Mouse (Mus musculus) spleen, adult 12 weeks (tissue): ENCODE measurements around the gene Gm20388.
"Not testable (repeated sequence)": the region's sequence is repeated elsewhere in the genome, so short reads cannot be mapped to it uniquely, and the experiment has no call there.

Experiments
- DNase-seq: peaks from one replicate; pipeline ENCODE4 v3.0.0; 2022; ENCODE audit warnings: low spot score

Gene Gm20388

GRCm38 (mm10) chr8:124020439-124021236, 4110.0 kb downstream of the Gm20388 start:
- peak; percentile 51 for DNase-seq

GRCm38 (mm10) chr8:124021237-124022227, 4110.9 kb downstream of the Gm20388 start, which contains the start of the genes Taf5l and Urb2:
Taf5l (minus strand) TSS chr8:124021397.
Urb2 (plus strand) TSS chr8:124021508.
- DNase-seq = peak; percentile 92

- not testable (repeated sequence) for DNase-seq
Measured at GRCm38 (mm10) chr8:124026265-124026664, 4115.6 kb downstream of the Gm20388 start.

- DNase-seq = no peak
Measured at GRCm38 (mm10) chr8:124027831-124028230, 4117.2 kb downstream of the Gm20388 start.

- no peak for DNase-seq
Measured at GRCm38 (mm10) chr8:124033400-124033799, 4122.8 kb downstream of the Gm20388 start.

GRCm38 (mm10) chr8:124038121-124038520, 4127.5 kb downstream of the Gm20388 start:
- DNase-seq = no peak

GRCm38 (mm10) chr8:124039351-124039750, 4128.7 kb downstream of the Gm20388 start:
- DNase-seq = no peak

GRCm38 (mm10) chr8:124042201-124042600, 4131.6 kb downstream of the Gm20388 start:
- no peak for DNase-seq

GRCm38 (mm10) chr8:124044421-124044820, 4133.8 kb downstream of the Gm20388 start:
- no peak for DNase-seq

- DNase-seq = no peak
Measured at GRCm38 (mm10) chr8:124044931-124045330, 4134.3 kb downstream of the Gm20388 start.

- no peak for DNase-seq
Measured at GRCm38 (mm10) chr8:124045856-124046255, 4135.2 kb downstream of the Gm20388 start.

- DNase-seq = no peak
Measured at GRCm38 (mm10) chr8:124052110-124052509, 4141.5 kb downstream of the Gm20388 start.

- DNase-seq = no peak
Measured at GRCm38 (mm10) chr8:124052568-124052967, 4141.9 kb downstream of the Gm20388 start.

GRCm38 (mm10) chr8:124056832-124057655, 4146.4 kb downstream of the Gm20388 start:
- no peak for DNase-seq

- DNase-seq = no peak
Measured at GRCm38 (mm10) chr8:124066325-124067058, 4155.9 kb downstream of the Gm20388 start.

- DNase-seq = no peak
Measured at GRCm38 (mm10) chr8:124067059-124067750, 4156.6 kb downstream of the Gm20388 start.

- DNase-seq = no peak
Measured at GRCm38 (mm10) chr8:124070363-124071324, 4160.0 kb downstream of the Gm20388 start.

GRCm38 (mm10) chr8:124075977-124076376, 4165.3 kb downstream of the Gm20388 start:
- no peak for DNase-seq

- no peak for DNase-seq
Measured at GRCm38 (mm10) chr8:124076416-124076815, 4165.8 kb downstream of the Gm20388 start.
